Mouse (Mus musculus): Measurements from ENCODE around the gene Rangrf. TPM values are rescaled to one million over a fixed set of nuclear protein-coding genes. Genes with fewer than 3 reads are reported as not detected.
"Not testable (repeated sequence)": the region's sequence is repeated elsewhere in the genome, so short reads cannot be mapped to it uniquely, and the experiment has no call there.

Rangrf gene
- 18.3 and 38.3 TPM in 2 replicates for polyA plus RNA-seq (2011; ENCODE audit: insufficient read depth, insufficient read length, low replicate concordance, missing spikeins)

DNA sequence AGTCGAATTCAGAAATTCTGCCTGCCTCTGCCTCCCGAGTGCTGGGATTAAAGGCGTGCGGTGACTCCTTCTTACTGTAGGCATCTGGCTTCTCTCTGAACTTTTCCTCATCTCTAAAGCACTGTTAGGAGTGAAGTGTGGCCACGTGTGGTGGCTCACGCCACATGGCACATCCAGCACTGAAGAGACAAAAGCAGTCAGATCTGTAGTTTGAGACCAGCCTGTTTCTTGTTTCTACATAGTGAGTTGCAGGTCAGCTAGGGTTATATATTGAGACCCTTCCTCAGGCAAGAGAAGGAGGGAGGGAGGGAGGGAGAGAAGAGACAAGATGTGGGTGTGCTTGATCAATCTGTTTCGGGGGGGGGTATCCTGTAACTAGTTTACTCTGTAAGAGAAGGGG is at the start of gene Rangrf:
TSS of gene Rangrf (minus strand) at position 101 of the 400 bp plus-strand sequence.
- no peak for TF ChIP-seq POLR2A (IDR thresholded peaks at IDR 0.05; ENCODE audit: borderline replicate concordance, control insufficient read depth, low read depth, low read length)
- Histone ChIP-seq H3K27ac (ENCODE audit: control insufficient read depth, insufficient read depth, low read depth, low read length, poor library complexity) (no peak within 1 kb of the TSS), H3K4me1 (ENCODE audit: control insufficient read depth, insufficient read depth, low read length) (no peaks in the 10 kb centered on the region), H3K4me3 (replicated peaks; ENCODE audit: control insufficient read depth, low read depth, low read length) (no peak within 1 kb of the TSS)
- WGBS: 81% methylated on average over 7 of the region's 7 CpGs

DNA sequence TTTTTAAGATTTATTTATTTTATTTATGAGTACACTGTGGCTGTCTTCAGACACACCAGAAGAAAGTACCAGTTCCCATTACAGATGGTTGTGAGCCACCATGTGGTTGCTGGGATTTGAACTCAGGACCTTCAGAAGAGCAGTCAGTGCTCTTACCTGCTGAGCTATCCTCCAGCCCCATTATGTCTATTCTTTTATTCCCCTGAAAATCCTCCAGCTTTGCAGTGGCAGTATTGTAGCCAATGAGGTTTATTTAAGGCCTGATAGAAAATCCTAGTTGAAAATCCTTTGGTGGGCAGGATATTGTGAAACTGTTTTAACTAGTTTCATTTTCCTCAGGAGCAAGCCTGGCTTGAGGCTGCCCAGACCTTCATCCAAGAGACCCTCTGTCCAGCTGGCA is 45.7 kb upstream of the Rangrf start:
- Histone ChIP-seq H3K4me3 (replicated peaks; ENCODE audit: control insufficient read depth, low read depth, low read length) (no peak overlapping the region), H3K27ac (ENCODE audit: control insufficient read depth, insufficient read depth, low read depth, low read length, poor library complexity) (no peak overlapping the region), H3K4me1 (ENCODE audit: control insufficient read depth, insufficient read depth, low read length) (no peaks in the 10 kb centered on the region; the same call in 1 of the 2 replicates)
- TF ChIP-seq CTCF (IDR thresholded peaks at IDR 0.05; ENCODE audit: control insufficient read depth, insufficient read depth, low read length) (no peak), POLR2A (IDR thresholded peaks at IDR 0.05; ENCODE audit: borderline replicate concordance, control insufficient read depth, low read depth, low read length) (no peak)

DNA sequence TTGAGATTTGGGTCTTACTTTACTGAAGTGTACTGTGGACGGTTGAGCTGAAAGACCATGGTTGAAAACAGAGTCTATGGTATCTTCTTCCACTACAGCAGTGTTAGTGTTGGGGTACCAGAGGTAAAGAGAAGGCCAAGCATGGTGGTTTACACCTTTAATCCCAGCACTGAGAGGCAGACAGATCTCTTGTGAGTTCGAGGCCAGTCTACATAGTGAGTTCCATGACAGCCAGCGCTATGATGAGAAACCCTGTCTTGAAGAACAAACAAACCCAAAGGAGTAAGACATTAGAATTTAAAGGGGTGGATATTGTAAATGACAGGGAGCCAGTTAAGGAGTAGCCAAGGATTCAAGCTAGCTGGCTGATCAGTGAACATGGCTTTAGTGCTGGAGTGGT is 41.8 kb upstream of the Rangrf start:
- TF ChIP-seq CTCF (IDR thresholded peaks at IDR 0.05; ENCODE audit: control insufficient read depth, insufficient read depth, low read length): no peak
- no peak for TF ChIP-seq POLR2A (IDR thresholded peaks at IDR 0.05; ENCODE audit: borderline replicate concordance, control insufficient read depth, low read depth, low read length)

DNA sequence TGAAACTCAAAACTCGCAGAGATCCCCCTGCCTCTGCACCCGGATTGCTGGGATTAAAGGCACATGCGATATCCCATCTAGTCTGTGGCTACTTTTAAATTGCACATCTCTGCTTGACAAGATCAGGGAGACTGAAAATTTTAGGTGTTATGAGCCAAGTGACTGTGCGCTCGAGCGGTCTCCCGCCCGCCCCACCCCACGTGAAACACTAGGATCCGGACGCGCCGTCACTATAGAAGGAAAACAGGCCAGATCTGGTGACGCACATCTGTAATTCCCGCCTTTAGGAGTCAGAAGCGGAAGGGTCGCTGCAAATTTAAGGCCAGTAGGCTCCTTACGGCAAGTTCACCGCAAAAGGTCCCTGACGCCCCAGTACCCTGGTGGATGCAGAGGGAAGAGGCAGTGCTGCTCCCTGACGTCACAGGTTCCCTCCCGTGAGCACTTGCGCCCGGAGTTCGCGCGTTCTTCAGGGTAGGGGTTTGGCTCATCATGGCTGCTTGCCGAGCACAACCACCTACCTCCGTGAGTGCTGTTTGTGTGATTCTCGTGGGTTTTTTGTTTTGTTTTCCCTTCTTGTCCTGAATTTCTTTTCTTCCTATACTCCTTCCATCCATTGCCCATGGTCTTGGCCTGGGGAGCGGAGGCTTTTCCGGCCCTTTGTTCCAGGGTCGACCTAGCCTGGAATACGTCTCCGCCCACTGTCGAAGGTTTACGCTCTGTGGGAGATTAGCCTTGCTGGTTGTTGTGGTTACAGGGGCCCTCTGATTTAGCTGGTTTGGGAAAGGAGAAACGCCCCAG is 40.9 kb upstream of the Rangrf start, which contains the start of gene Ctc1:
TSS of gene Ctc1 (plus strand) at position 268 of the 798 bp plus-strand sequence.
- H3K4me1 ChIP-seq (ENCODE audit: control insufficient read depth, insufficient read depth, low read length): peaks cover 2% of the 10 kb centered on the region; the same call in 1 of the 2 replicates

More for the DNA sequence above, 41.8 kb upstream of the Rangrf start:
- 58% methylated on average over 3 of the region's 3 CpGs for WGBS
- Histone ChIP-seq H3K27ac (ENCODE audit: control insufficient read depth, insufficient read depth, low read depth, low read length, poor library complexity) (no peak overlapping the region), H3K4me1 (ENCODE audit: control insufficient read depth, insufficient read depth, low read length) (no peaks in the 10 kb centered on the region; the same call in 1 of the 2 replicates), H3K4me3 (replicated peaks; ENCODE audit: control insufficient read depth, low read depth, low read length) (peak overlapping the region; percentile 84)

DNA sequence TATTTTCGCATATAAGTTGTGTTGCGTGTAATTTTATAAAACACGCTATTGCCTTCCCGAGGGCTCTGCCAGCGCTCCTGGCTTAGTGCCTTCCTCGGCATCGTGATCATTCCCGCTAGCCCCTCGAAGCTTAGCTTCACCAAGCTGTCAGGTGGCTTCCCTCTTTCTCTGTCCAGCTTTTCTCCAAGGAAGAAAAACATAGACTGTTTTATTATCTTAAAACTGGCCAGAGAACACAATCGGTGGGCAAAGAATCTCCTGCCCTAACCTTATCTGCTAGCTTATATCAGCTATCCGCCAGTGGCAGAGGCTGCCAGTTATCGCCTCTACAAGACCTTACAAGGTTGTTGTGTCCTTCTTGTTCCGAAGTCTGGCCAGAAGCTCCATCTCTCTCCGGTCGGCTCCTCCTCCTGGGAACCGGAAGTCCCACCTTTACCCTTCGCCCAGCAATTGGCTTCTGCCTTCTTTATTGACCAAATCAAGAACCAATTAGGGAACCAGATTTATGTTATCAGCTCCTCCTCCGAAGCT is 37.2 kb upstream of the Rangrf start:
- WGBS: under 1% methylated on average over 18 of the region's 18 CpGs
- Histone ChIP-seq H3K4me1 (ENCODE audit: control insufficient read depth, insufficient read depth, low read length) (peaks cover 2% of the 10 kb centered on the region; the same call in 1 of the 2 replicates), H3K27ac (ENCODE audit: control insufficient read depth, insufficient read depth, low read depth, low read length, poor library complexity) (peak overlapping the region; percentile 95), H3K4me3 (replicated peaks; ENCODE audit: control insufficient read depth, low read depth, low read length) (peak overlapping the region; percentile 88)
- TF ChIP-seq POLR2A (IDR thresholded peaks at IDR 0.05; ENCODE audit: borderline replicate concordance, control insufficient read depth, low read depth, low read length) (0 out of 2 replicates have a peak, but pooled peaks have one; percentile 39), CTCF (IDR thresholded peaks at IDR 0.05; ENCODE audit: control insufficient read depth, insufficient read depth, low read length) (no peak)

More for the DNA sequence above, 40.9 kb upstream of the Rangrf start, which contains the start of gene Ctc1:
- TF ChIP-seq CTCF (IDR thresholded peaks at IDR 0.05; ENCODE audit: control insufficient read depth, insufficient read depth, low read length) (peak; percentile 72), POLR2A (IDR thresholded peaks at IDR 0.05; ENCODE audit: borderline replicate concordance, control insufficient read depth, low read depth, low read length) (peak; percentile 96)
- Histone ChIP-seq H3K27ac (ENCODE audit: control insufficient read depth, insufficient read depth, low read depth, low read length, poor library complexity) (peak within 1 kb of the TSS; percentile 69), H3K4me3 (replicated peaks; ENCODE audit: control insufficient read depth, low read depth, low read length) (peak within 1 kb of the TSS; percentile 84)
- under 1% methylated on average over 38 of the region's 38 CpGs for WGBS

DNA sequence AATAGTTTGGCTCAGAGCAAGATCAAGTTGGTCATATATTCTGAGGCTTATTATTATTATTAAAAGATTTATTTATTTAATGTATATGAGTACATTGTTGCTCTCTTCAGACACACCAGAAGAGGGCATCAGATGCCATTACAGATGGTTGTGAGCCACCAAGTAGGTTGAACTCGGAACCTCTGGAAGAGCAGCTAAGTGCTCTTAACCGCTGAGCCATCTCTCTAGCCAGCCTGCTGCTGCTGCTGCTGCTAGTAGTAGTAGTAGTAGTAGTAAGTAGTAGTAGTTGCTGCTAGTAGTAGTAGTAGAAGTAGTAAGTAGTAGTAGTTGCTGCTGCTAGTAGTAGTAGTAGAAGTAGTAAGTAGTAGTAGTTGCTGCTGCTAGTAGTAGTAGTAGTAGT is 36.5 kb upstream of the Rangrf start:
- H3K27ac ChIP-seq (ENCODE audit: control insufficient read depth, insufficient read depth, low read depth, low read length, poor library complexity): peak overlapping the region; percentile 49; the same call in 1 of the 2 replicates
- H3K4me1 ChIP-seq (ENCODE audit: control insufficient read depth, insufficient read depth, low read length): not testable (repeated sequence)
- 29% methylated on average over 2 of the region's 2 CpGs for WGBS
- H3K4me3 ChIP-seq (replicated peaks; ENCODE audit: control insufficient read depth, low read depth, low read length): peak overlapping the region; percentile 34

DNA sequence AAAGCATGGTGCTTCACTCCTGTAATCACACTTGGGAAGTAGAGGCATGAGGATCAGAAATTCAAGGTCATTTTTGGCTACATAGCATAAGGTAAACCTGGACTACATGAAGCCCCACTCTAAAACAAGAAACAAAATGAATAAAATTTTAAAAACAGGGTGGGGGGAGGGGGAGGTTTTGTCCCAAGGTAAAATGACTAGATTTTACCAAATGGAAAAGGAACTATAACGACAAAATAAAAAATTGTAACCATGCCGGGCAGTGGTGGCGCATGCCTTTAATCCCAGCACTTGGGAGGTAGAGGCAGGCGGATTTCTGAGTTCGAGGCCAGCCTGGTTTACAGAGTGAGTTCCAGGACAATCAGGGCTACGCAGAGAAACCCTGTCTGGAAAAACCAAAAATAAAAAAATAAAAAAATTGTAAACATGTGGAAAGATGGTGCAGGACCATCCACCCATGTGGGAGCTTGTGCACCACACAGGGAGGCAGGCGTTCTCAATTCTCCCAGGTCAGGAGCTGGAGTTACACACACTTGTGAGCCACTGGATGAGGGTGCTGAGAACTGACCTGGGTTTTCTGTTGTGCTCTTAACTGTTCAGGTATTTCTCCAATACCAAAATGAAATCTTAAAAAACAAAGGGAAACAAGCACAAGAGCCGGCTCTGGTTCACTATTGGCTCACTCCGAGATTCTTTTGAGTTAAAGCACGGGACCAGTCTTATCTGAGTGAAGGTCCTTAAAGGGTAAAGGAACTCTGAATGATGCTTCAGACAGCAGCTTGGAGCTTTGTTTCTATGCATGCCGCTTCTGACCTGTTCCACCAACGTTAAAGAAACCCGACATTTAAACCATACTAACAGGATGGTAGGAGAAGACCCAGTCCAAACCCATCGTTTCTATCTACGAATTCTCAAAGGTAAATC is 35.7 kb upstream of the Rangrf start:
- 83% methylated on average over 15 of the region's 15 CpGs for WGBS
- no peak overlapping the region for H3K4me3 ChIP-seq (replicated peaks; ENCODE audit: control insufficient read depth, low read depth, low read length)

DNA sequence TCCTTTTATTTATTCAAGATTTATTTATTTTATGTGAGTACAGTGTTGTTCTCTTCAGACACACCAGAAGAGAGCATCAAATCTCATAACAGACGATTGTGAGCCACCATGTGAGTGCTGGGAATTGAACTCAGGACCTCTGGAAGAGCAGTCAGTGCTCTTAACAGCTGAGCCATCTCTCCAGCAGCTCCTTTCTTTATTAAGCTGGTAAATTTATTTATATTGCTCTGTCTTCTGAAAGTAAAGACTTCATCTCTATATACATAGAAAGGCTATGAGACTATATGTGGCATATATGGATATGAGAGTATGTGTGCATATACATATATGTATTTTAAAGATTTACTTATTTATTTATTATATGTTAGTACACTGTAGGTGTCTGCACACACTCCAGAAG is 34.5 kb upstream of the Rangrf start:
- Histone ChIP-seq H3K4me3 (replicated peaks; ENCODE audit: control insufficient read depth, low read depth, low read length) (no peak overlapping the region), H3K4me1 (ENCODE audit: control insufficient read depth, insufficient read depth, low read length) (peaks cover 2% of the 10 kb centered on the region; the same call in 1 of the 2 replicates), H3K27ac (ENCODE audit: control insufficient read depth, insufficient read depth, low read depth, low read length, poor library complexity) (no peak overlapping the region)
- TF ChIP-seq POLR2A (IDR thresholded peaks at IDR 0.05; ENCODE audit: borderline replicate concordance, control insufficient read depth, low read depth, low read length) (no peak), CTCF (IDR thresholded peaks at IDR 0.05; ENCODE audit: control insufficient read depth, insufficient read depth, low read length) (no peak)
- 76% methylated on average over 1 of the region's 1 CpGs for WGBS

More for the DNA sequence above, 35.7 kb upstream of the Rangrf start:
- H3K4me1 ChIP-seq (ENCODE audit: control insufficient read depth, insufficient read depth, low read length): peaks cover 2% of the 10 kb centered on the region; the same call in 1 of the 2 replicates
- H3K27ac ChIP-seq (ENCODE audit: control insufficient read depth, insufficient read depth, low read depth, low read length, poor library complexity): no peak overlapping the region
- no peak for TF ChIP-seq CTCF (IDR thresholded peaks at IDR 0.05; ENCODE audit: control insufficient read depth, insufficient read depth, low read length)
- TF ChIP-seq POLR2A (IDR thresholded peaks at IDR 0.05; ENCODE audit: borderline replicate concordance, control insufficient read depth, low read depth, low read length): no peak
